Mouse (Mus musculus): Measurements from ENCODE around the gene Hist1h2af. TPM values are rescaled to one million over a fixed set of nuclear protein-coding genes. Genes with fewer than 3 reads are reported as not detected.

The Hist1h2af gene
- 81.4 and 86.9 TPM in 2 replicates for polyA plus RNA-seq (2012)

GRCm38 (mm10) chr13:23533560-23534367, at the start of gene Hist1h2af:
TSS of gene Hist1h2af (plus strand) at chr13:23533906.

GRCm38 (mm10) chr13:23488400-23489322, 45.0 kb upstream of the Hist1h2af start, which contains the start of gene Btn2a2:
TSS of gene Btn2a2 (minus strand) at chr13:23488857.

DNA sequence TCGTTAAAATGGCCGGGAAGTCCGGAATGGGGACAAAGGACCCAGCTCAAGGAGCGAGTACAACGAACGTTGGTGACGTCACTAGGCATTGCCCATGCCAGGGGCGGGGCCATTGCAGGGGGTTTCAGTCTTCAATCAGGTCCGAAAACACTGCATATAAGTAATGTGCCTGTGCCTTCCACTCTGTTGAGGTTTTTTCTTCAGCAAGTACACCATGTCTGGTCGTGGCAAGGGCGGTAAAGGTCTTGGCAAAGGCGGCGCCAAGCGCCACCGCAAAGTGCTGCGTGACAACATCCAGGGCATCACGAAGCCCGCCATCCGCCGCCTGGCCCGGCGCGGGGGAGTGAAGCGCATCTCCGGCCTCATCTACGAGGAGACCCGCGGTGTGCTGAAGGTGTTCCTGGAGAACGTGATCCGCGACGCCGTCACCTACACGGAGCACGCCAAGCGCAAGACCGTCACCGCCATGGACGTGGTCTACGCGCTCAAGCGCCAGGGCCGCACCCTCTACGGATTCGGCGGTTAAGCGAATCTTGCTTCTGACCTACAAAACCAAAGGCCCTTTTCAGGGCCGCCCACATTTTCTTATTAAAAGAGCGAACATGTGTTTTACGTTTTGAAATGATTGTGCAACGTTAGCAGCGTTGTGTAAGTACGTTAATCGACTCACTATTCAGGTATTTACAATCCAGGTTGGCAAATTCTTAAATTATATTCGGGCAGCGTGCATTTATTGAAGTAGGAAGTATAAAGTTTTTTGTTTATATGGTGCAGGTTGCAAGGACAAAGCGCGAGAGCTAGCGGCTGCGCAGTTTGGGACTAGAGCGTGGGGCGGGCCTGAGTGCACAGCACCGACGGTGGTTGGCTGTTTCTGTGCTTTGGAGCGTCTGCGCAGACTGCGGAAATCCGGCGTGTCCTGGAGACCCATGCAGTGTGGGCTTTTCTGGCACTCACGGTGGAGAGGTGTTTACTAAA, 2.5 kb upstream of the Hist1h2af start, which contains the start of gene Hist1h4h:
TSS of gene Hist1h4h (plus strand) at position 150 of the 975 bp plus-strand sequence.

DNA sequence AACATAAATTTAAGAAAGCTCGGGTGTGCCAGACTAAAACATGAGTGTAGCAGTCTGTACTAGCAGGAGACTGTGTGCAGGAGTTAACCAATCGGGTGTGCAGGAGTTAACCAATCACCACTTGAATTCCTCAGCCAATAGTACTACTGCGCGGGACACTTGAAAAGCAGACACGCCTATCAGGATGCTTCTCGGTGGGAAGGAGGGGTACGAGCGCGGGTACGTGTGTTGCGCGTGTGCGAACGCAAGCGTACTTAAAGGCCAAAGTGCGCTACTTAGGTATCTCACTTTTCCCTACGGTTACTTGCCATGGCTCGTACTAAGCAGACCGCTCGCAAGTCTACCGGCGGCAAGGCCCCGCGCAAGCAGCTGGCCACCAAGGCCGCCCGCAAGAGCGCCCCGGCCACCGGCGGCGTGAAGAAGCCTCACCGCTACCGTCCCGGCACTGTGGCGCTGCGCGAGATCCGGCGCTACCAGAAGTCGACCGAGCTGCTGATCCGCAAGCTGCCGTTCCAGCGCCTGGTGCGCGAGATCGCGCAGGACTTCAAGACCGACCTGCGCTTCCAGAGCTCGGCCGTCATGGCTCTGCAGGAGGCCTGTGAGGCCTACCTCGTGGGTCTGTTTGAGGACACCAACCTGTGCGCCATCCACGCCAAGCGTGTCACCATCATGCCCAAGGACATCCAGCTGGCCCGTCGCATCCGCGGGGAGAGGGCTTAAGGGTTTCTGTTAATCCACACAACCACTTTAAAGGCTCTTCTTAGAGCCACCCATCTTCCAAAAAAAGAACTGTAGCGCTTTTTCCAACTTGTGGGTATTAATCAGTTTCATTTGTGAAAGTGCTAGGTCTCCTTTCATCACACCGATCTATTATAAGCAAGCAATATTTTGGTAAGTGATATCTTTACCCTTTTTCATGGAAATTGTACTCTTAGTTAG, 1.7 kb downstream of the Hist1h2af start, which contains the start of gene Hist1h3g:
TSS of gene Hist1h3g (plus strand) at position 286 of the 939 bp plus-strand sequence.

DNA sequence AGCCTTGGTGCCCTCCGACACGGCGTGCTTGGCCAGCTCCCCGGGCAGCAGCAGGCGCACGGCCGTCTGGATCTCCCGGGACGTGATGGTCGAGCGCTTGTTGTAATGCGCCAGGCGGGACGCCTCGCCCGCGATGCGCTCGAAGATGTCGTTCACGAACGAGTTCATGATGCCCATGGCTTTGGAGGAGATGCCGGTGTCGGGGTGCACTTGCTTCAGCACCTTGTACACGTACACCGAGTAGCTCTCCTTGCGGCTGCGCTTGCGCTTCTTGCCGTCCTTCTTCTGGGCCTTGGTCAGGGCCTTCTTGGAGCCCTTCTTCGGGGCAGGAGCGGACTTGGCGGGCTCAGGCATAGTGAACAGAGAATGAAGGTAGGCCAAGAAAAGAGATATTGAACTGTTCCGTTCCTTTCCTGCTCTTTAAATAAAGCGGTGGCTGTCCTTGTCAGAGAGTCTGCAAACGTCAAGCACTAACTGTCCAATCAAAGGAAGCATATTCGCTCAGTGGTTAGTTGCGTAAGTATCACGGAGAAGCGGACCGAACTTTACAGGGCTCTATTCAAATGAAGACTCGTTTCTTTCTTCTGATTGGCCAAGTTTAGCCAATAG, 9.4 kb downstream of the Hist1h2af start, which contains the start of gene Hist1h2bh:
TSS of gene Hist1h2bh (minus strand) at position 394 of the 609 bp plus-strand sequence.

DNA sequence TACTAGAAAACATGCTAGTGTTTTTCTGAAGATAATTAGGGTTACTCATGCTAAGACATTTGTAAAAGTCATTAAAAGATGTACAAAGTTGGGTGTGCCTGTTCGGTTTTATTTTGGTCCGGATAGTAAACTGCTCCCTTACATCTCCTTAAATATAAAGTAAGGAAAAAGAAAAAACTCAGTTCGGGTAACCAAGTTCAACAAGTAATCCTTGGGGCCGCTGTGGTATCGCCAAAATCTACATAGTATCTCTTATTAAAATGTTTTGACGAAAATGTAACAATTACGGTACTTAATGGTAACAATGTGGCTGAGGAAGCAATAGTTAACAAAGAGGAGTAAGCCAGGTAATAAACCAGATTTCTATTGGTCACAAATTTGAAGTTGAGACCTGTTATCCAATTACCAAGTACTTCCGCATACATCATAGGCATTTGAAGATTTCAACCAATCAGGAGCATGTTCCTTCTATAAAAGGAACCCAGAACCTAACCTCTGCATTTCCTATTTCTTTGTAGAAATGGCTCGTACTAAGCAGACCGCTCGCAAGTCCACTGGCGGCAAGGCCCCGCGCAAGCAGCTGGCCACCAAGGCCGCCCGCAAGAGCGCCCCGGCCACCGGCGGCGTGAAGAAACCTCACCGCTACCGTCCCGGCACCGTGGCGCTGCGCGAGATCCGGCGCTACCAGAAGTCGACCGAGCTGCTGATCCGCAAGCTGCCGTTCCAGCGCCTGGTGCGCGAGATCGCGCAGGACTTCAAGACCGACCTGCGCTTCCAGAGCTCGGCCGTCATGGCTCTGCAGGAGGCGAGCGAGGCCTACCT, 10.5 kb downstream of the Hist1h2af start, which contains the start of gene Hist1h3f:
TSS of gene Hist1h3f (plus strand) at position 88 of the 822 bp plus-strand sequence.

DNA sequence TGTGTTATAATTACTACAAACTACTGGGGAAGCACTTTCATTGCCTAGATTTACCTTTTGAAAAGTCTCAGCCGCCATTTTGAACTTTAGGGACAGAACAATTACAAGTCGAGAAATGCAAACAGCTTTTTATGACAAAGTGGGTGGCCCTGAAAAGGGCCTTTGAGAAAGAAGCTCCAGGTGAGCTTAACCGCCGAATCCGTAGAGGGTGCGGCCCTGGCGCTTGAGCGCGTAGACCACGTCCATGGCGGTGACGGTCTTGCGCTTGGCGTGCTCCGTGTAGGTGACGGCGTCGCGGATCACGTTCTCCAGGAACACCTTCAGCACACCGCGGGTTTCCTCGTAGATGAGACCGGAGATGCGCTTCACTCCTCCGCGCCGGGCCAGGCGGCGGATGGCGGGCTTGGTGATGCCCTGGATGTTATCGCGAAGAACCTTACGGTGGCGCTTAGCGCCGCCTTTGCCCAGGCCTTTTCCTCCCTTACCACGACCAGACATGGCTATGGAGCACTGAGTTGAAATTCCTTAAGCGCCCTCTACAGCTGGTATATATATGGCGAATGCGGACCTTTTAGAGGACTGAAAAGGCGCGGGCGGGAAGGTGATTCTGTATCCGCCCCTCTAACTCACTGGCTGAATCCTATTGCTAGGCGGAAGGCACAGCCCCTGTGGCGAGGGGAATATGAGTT, 17.6 kb downstream of the Hist1h2af start, which contains the start of gene Hist1h4f:
TSS of gene Hist1h4f (minus strand) at position 503 of the 689 bp plus-strand sequence.

GRCm38 (mm10) chr13:23552962-23553361, 19.3 kb downstream of the Hist1h2af start, which contains the start of gene Hist1h1d:
TSS of gene Hist1h1d (plus strand) at chr13:23553262.

GRCm38 (mm10) chr13:23561883-23562659, 28.4 kb downstream of the Hist1h2af start, which contains the start of gene Hist1h3e:
TSS of gene Hist1h3e (minus strand) at chr13:23562369.

DNA sequence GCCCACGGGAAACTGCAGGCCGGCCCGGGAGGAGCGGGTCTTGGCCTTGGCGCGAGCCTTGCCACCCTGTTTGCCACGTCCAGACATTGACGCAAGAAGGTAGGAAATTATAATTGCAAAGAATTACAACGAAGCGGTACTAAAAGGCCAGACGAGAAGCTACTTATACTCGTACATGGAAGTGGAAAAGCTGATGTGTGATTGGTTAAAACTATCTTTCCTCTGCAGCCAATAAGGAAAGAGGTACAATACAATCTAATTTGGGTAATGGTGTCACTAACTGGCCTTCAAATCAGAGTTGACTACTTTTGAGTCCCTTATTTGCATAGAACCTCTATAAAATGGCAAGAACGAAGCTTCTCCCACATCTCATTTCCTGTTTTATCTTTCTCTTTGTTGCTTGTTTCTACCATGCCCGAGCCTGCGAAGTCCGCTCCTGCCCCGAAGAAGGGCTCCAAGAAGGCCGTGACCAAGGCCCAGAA, 37.4 kb downstream of the Hist1h2af start, which contains the start of the genes Hist1h2ae and Hist1h2bg:
TSS of gene Hist1h2ae (minus strand) at position 199 of the 482 bp plus-strand sequence.
TSS of gene Hist1h2bg (plus strand) at position 375 of the 482 bp plus-strand sequence.

GRCm38 (mm10) chr13:23573898-23574524, 40.3 kb downstream of the Hist1h2af start, which contains the start of the genes Hist1h2bf and Hist1h2ad:
TSS of gene Hist1h2bf (minus strand) at chr13:23574196.
TSS of gene Hist1h2ad (plus strand) at chr13:23574381.

DNA sequence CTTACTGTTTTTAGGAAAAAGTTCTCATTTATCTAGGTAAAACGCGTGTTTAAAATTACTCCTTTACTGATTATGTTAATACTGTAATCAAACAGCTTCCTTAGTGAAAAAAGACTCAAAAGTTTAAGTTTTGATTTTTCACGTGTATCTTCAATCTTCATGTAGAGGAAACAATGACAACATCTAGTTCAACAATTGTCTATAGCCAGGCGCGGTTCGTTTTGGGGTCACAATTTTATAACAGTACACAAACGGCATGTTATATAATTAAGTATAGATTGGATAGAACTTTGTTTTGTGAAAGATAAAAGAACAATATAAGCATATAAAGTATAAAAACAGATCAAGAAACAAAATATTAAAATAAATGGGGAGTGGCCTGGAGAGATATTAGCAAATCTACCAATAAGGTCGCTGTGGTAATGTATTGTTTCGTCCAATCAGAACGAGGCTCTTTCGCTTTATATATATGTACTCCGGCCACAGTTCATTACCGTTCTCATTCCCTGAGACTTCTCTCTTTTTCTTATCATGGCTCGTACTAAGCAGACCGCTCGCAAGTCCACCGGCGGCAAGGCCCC, 41.7 kb downstream of the Hist1h2af start, which contains the start of gene Hist1h3d:
TSS of gene Hist1h3d (plus strand) at position 493 of the 581 bp plus-strand sequence.

DNA sequence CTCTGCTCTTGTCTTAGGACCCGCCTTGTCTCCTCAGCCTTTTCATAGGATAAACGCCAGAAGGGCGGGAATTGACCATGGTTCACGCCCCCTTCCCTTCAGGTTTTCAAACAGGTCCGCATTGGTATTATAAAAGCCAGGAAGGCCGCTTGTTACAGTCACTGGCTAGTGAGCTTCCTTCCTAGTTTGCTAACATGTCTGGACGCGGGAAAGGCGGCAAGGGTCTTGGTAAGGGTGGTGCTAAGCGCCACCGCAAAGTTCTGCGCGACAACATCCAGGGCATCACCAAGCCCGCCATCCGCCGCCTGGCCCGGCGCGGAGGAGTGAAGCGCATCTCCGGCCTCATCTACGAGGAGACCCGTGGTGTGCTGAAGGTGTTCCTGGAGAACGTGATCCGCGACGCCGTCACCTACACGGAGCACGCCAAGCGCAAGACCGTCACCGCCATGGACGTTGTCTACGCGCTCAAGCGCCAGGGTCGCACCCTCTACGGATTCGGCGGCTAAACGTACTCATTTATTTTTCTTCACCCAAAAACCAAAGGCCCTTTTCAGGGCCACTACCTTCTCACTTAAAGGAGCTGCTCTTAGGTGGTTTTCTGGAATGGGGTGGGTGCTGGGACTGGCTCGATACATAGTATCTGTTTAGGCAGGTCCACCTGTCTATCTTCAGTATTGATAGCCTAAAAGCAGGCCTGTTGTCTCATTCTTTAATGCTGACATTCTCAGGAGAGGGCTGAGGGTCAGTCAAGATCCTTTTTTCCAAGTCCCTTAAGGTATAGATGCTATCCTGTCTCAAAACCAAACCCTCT, 47.9 kb downstream of the Hist1h2af start, which contains the start of gene Hist1h4d:
TSS of gene Hist1h4d (plus strand) at position 191 of the 811 bp plus-strand sequence.

All from megakaryocyte-erythroid progenitor cell, adult 5 weeks (primary cell).